Mouse (Mus musculus) heart, adult 2 months (tissue): ENCODE measurements around the gene Iffo2.

Experiments used
- CTCF ChIP-seq: fragments of 200-600 bp; IDR thresholded peaks from 2 replicates; pipeline ENCODE4 v1.8.1; 2022; ENCODE audit warnings: antibody characterized with exemption, mild to moderate bottlenecking, moderate library complexity
- POLR2A ChIP-seq: fragments of 200-500 bp; IDR thresholded peaks from 2 replicates; pipeline ENCODE4 v1.6.1; 2011; ENCODE audit warnings: mild to moderate bottlenecking, low read depth, low read length, control low read depth; ENCODE audit not compliant: insufficient read depth

DNA sequence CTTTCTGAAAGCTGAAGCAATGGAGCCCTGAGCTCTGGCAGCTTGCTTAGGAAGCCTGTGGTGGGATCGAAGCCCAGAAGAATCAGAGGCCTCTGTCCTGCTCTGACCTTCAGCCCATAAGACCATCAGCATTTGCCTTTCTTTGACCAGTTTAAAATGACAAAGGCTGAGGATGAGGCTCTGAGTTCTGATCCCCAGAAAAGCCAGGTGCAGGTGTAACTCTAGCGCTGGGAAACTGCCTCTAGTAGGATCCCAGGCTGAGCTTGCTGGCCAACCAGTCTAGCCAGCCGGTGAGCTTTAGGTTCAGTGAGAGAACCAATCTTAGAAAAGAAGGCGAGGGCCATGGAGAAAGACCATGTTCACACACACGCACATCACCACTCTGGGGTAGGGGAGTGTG, 42.0 kb upstream of the Iffo2 start:
- TF ChIP-seq CTCF (no peak), POLR2A (no peak)
